Mouse (Mus musculus) erythroblast, embryonic 14.5 days (primary cell): ENCODE results near the gene Cd34.

ENCODE experiments used
- GATA1 ChIP-seq: IDR thresholded peaks from 2 replicates; pipeline ENCODE4 v1.6.1; 2012; ENCODE audit warnings: low read length, inconsistent platforms, mixed read lengths
- TAL1 ChIP-seq: IDR thresholded peaks from 3 replicates; pipeline ENCODE4 v1.6.1; 2012; ENCODE audit warnings: low read length, inconsistent platforms, mixed read lengths

GRCm38 (mm10) chr1:194984914-194985313, 46.3 kb downstream of the Cd34 start:
- TF ChIP-seq GATA1, result no peak
- TF ChIP-seq TAL1, result no peak
